Mouse (Mus musculus): ENCODE measurements at regions not wholly inside any gene's neighbourhood (a gene's known extent, or its start where the extent isn't known, plus 50 kb on each side); places are given as distances from the start of the nearest gene placed in this dataset.

GRCm38 (mm10) chr14:120841311-120841710, 69.7 kb upstream of the Ipo5 start:
- TF ChIP-seq CTCF (IDR thresholded peaks at IDR 0.05; ENCODE audit: borderline replicate concordance, extremely low read depth, insufficient read depth, insufficient read length) (no peak), POLR2A (IDR thresholded peaks at IDR 0.05; ENCODE audit: borderline replicate concordance, extremely low read depth, insufficient read depth, insufficient read length, poor library complexity, severe bottlenecking) (no peak)

All from brain, embryonic 14.5 days (tissue).